Mouse (Mus musculus): Measurements from ENCODE around the gene Olfr62.

DNA sequence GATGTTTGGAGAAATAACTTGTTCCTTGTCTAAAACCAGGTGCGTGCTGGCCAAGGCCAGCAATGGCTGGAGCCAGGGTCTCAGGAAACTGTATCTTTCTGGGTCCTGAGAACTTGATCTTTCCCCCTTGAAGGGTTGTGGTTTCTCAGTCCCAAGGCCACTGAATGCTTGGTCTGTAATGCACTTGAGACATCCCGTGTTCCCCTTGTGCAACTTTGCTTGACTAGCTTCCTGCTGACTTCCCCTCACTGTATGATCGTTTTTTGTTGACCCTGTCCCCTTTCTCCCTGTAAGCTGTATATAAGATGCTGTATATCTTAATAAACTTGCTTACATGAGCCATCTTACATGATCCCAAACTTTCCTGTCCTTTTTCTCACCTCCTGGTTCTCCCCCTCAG lies 48.9 kb upstream of the Olfr62 start:
- TF ChIP-seq USF1 (IDR thresholded peaks at IDR 0.05; ENCODE audit: low read depth) (no peak), CTCF (IDR thresholded peaks at IDR 0.05; ENCODE audit: control insufficient read depth, insufficient read depth, insufficient read length) (no peak), MYOD1 (IDR thresholded peaks at IDR 0.05; ENCODE audit: control insufficient read depth, insufficient read length, low read depth) (no peak)
